Mouse (Mus musculus) frontal cortex, adult (tissue): ENCODE measurements around the gene Gemin6.
"Not testable (repeated sequence)": the region's sequence is repeated elsewhere in the genome, so short reads cannot be mapped to it uniquely, and the experiment has no call there.

Experiments used
- ATAC-seq: cut with Nextera tagmentation; 2 replicates; pipeline ENCODE4 v1.9.2; 2017; ENCODE audit warnings: mild to moderate bottlenecking, moderate library complexity, mixed read lengths; ENCODE audit not compliant: low TSS enrichment

Gene Gemin6

DNA sequence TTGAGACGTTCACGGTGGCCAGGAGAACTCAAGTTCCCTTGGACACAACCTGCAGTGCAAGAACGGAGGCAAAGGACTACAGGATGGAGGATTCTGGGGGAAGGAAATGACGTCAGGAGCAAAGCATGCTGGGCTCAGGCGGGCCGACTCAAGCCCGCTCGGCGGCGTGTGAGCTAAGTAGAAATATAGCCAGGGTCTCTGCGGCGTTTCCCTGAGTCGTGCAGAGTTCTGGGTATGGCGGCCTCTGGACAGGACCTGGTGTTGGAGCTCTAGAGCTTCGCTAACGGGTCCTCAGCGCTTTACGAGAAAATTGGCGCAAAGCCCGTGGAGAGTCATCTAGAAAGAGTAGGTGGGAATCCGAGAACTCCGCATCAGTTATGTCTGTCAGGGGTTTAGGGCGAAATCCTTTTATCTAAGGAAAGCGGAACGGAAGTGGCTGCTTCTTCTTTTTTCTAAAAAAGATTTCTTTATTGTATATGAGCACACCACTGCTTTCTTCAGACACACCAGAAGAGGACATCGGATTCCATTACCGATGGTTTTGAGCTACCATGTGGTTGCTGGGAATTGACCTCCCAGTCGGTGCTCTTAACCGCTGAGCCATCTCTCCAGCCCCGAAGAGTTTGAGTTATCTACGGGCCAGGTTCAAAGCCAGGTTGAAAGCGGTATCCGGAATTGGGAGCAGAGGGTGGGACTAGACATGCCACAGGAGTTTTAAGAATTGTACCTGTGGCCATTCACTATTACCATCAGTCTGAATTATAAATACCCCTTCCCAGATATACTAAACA is at the start of gene Gemin6:
Gemin6 (plus strand) TSS at position 116 of the 791 bp plus-strand sequence.
- peak; percentile 100 for ATAC-seq

- ATAC-seq: no peak
These were observed 49.4 kb upstream of the Gemin6 start for GRCm38 (mm10) chr17:80174699-80175385.

GRCm38 (mm10) chr17:80175386-80175739 is 48.9 kb upstream of the Gemin6 start:
- ATAC-seq: no peak

DNA sequence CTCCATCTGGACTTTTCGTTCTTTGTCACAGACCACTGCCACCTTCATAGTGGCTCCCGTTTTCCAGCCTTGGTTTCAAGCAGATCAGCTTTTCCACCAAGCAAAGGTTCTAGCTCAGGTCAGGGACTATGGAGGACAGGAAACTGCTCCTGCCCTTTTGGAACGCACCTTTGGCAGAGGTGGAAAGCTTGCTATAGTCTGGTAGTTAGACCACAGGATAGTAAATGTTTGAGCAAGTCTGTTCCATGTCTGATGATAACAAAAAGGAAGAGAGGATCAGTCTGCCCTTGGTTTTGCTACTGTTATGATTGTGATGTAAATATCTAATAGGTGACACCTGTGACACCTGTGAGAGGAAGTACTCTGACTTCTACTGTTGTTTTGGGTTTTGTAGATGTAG is 48.3 kb upstream of the Gemin6 start:
- no peak for ATAC-seq

DNA sequence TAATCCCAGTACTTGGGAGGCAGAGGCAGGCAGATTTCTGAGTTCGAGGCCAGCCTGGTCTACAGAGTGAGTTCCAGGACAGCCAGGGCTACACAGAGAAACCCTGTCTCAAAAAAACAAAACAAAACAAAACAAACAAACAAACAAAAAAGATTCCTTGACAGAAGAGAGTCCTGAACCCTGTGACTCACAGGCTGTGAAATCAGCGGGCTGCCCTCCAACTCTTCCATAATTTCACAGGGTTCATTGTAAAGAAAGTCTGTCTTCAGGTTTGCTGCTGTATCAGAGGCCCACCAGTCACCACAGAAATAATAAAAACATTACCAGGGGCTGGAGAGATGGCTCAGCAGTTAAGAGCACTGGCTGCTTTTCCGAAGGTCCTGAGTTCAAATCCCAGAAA is 45.4 kb upstream of the Gemin6 start:
- ATAC-seq: not testable (repeated sequence)

GRCm38 (mm10) chr17:80179959-80180358 is 44.3 kb upstream of the Gemin6 start:
- peak; percentile 67; the same call in 1 of the 2 replicates for ATAC-seq

DNA sequence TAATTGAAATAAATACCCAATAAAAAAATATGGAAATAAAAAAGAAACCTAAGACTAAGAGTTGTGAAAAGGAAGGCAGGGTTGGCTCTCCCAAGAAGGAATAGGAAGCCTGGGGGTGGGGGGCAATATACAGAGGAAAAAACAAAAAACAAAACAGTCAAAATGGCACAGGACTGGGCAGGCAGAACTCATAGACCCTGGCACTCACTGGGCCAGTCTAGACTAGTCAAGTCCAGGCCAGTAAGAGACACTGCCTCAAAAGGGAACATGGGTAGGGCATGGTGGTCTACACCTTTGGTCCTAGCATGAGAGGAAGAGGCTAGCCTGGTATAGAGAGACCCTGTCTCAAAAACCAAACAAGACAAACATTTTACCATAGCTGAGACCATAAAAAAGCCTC is 43.8 kb upstream of the Gemin6 start:
- no peak for ATAC-seq

DNA sequence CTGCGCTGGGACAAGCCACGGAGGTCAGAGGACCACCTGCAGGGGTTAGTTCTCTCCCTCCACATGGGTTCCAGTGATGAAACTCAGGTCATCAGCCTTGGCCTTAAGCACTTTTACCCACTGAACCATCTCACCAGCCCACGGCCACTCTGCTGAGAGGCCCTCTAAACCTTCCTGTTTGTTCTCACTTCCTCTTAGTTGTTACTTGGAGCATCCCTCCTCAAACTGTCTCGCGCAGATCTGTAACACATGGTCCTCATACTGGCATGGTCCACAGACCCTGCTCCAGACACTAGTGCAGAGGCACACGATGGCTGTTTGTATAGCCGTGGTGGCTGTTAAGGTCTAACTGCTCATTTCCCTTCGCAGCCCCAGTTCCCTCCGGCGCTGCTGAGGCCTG is 40.6 kb upstream of the Gemin6 start:
- no peak for ATAC-seq

GRCm38 (mm10) chr17:80193075-80193474 is 31.2 kb upstream of the Gemin6 start:
- ATAC-seq: peak; percentile 69

DNA sequence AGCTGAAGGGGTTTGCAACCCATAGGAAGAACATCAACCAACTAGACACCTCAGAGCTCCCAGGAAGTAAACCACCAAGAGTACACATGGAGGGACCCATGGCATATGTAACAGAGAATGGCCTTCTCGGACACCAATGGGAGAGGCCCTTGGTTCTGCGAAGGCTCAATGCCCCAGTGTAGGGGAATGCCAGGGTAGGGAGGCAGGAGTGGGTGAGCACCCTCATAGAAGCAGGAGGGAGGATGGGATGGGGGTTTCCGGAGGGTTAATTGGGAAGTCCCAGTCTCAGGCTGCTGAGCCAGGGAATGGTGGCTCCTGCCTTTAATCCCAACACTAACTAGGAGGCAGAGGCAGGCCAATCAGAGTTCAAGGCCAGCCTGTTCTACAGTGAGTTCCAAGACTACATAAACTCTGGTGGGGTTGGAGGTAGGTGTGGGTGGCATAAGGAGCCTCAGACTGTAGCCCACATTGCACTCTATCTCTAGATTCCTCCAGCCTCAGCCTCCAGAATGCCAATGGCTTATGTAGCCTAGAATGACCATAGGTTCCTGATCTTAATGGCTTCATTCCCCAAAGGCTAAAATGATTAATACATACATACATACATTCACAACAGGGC is 25.0 kb upstream of the Gemin6 start:
- peak; percentile 44; the same call in 1 of the 2 replicates for ATAC-seq

DNA sequence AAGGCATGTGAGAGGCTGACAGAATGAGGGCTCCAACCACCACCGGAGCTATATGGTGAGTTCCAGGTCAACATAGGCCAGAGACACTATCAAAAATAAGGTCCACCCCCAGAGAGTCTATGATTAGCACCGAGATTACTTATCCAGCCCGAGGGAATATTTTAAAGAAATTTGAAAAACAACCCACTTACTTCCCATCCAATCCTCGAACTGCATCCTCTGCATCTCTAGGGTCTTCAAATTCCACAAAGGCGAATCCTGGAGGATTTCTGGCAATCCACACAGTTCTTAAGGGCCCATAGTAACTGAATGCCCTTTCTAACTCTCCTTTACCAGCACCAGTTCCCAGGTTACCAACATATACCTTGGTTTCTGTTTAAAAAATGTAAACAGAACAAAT is 18.6 kb upstream of the Gemin6 start:
- no peak for ATAC-seq

DNA sequence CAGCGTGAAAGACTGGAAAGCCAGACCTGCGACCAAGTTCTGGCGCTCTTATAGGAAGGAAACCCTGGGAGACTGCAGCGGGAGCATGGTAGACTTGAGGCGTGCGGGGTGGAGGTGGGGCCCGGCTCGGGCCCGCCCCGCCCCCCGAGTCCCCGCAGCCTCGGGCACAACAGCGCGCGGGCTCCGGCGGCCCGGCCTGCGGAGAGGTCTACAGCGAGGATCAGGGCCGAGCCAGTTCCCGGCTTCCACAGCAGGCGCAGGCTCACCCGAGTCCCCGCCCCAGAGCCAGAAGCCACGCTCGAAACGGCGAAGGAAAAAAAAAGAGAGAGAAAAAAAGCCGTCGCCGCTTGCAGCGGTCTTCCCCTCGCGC is 18.0 kb upstream of the Gemin6 start:
- peak; percentile 56 for ATAC-seq

GRCm38 (mm10) chr17:80206671-80207581 is 17.3 kb upstream of the Gemin6 start, which contains the start of the genes Srsf7 and Ttc39d:
Gene Srsf7, minus strand, starts transcription at chr17:80207307.
Gene Ttc39d, plus strand, starts transcription at chr17:80207460.
- ATAC-seq: peak; percentile 91

DNA sequence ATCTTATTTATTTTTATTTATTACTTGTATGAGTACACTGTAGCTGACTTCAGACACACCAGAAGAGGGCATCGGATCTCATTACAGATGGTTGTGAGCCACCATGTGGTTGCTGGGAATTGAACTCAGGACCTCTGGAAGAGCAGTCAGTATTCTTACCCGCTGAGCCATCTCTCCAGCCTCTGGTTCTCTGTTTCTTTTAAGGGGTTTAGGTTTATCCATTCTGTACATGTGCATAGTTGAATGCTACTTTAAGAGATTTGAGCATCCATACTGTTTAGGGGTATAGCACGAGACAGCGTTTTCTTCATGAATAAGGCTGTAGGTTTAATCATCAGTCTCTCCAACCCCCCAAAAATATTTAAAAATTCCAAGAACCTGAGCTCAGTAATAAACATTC is 10.2 kb upstream of the Gemin6 start:
- not testable (repeated sequence) for ATAC-seq

- ATAC-seq: no peak
These were observed 4.1 kb upstream of the Gemin6 start for GRCm38 (mm10) chr17:80220131-80220530.

- no peak for ATAC-seq
These were observed 3.0 kb upstream of the Gemin6 start for GRCm38 (mm10) chr17:80221202-80221601.

DNA sequence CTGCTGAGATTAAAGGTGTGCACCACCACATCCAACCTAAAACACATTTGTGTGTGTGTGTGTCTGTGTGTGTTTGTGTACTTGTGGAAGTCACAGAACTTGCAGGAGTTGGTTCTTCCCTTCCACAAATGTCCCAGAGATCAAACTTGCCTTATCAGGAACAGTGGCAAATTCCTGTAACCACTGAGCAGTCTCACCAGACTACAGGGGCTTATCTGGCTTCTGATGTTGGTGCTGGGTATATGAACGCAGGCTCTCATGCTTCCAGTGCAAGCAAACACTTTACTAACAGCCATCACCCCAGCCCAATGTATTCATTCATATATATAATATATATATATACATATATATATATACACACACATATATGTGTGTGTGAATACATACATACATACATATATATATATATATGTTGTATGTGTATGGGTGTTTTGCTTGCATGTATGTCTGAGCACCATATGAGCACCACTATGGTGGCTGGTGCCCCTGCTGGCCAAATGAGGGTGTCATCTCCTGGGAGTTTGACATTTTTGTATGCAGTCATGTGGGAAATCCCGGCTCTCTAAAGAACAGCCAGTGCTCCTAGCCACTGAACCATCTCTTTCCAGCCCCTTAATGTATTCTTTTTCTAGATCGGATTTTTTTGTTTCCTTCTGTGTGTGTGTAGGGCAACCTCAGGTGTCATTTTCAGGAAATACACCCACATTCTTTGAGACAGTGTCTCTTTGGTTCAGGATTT is 2.2 kb upstream of the Gemin6 start:
- ATAC-seq: no peak

- ATAC-seq: peak; percentile 71
These were observed 412 bp upstream of the Gemin6 start for GRCm38 (mm10) chr17:80223829-80224228.

GRCm38 (mm10) chr17:80225142-80225541 is 901 bp downstream of the Gemin6 start:
- ATAC-seq: not testable (repeated sequence)

- no peak for ATAC-seq
These were observed 5.2 kb downstream of the Gemin6 start for GRCm38 (mm10) chr17:80229396-80229795.

DNA sequence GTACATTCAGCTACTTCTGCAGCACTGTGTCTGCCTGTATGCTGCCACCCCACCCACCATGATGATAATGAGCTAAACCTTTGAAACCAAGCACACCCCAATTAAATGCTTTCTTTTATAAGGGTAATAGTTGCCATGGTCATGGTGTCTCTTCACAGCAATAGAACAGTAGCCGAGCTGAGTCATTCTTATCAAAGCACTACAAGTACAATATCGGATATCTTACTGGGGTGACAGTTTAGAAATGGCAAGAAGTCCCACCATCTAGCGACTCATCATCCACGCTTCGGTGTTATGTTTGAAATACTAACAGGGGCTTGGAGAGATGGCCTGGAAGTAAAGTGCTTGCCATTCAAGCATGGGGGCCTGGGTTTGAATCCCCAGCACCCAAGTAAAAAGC is 9.6 kb downstream of the Gemin6 start:
- no peak for ATAC-seq
